Mouse (Mus musculus): ENCODE measurements around the gene Actl11.

GRCm38 (mm10) chr9:107970311-107970710 is 42.0 kb downstream of the Actl11 start:
- TF ChIP-seq POLR2A (IDR thresholded peaks at IDR 0.05; ENCODE audit: borderline replicate concordance, low read depth, low read length) = no peak
- TF ChIP-seq CTCF (IDR thresholded peaks at IDR 0.05; ENCODE audit: low read depth, low read length) = no peak
